Mouse (Mus musculus) myocyte (in vitro differentiated cells): ENCODE measurements at regions not wholly inside any gene's neighbourhood (a gene's known extent, or its start where the extent isn't known, plus 50 kb on each side); places are given as distances from the start of the nearest gene placed in this dataset.

ENCODE experiments used
- POLR2A ChIP-seq: IDR thresholded peaks from one replicate; pipeline ENCODE4 v1.6.1; 2011; ENCODE audit warnings: low read depth, mild to moderate bottlenecking, control low read depth, moderate library complexity; ENCODE audit not compliant: insufficient read length
- POLR2AphosphoS2 ChIP-seq: IDR thresholded peaks from one replicate; pipeline ENCODE4 v1.6.1; 2011; ENCODE audit warnings: low read depth, control low read depth; ENCODE audit not compliant: insufficient read length

GRCm38 (mm10) chr17:9888494-9888893 lies 219.0 kb upstream of the Pabpc6 start:
- no peak for TF ChIP-seq POLR2AphosphoS2
- no peak for TF ChIP-seq POLR2A
